Mouse (Mus musculus): ENCODE data around the gene Ctnnd2.

- TF ChIP-seq CTCF (IDR thresholded peaks at IDR 0.05; ENCODE audit: low read depth) (no peak), EP300 (IDR thresholded peaks at IDR 0.05; ENCODE audit: low read depth) (no peak)
Observed at GRCm38 (mm10) chr15:30700762-30701161, 528.4 kb downstream of the Ctnnd2 start.

Data from liver, postnatal 0 days (tissue).